Mouse (Mus musculus) heart, embryonic 10.5 days (tissue): Measurements from ENCODE around the gene Llgl1. TPM values are rescaled to one million over a fixed set of nuclear protein-coding genes. Genes with fewer than 3 reads are reported as not detected.

Source experiments
- DNase-seq: peaks from one replicate; pipeline ENCODE4 v3.0.0-alpha.2; 2017; ENCODE audit warnings: low spot score
- H3K27ac ChIP-seq: fragments of 300-500 bp; sonication (generic); 2 replicates; pipeline ENCODE4 v1.5.1; 2016; ENCODE audit warnings: mild to moderate bottlenecking
- H3K27me3 ChIP-seq: fragments of 300-500 bp; sonication (generic); 2 replicates; pipeline ENCODE4 v1.6.1; 2016; ENCODE audit warnings: mild to moderate bottlenecking; ENCODE audit not compliant: poor library complexity, insufficient read depth, severe bottlenecking
- H3K36me3 ChIP-seq: fragments of 300-500 bp; sonication (generic); 2 replicates; pipeline ENCODE4 v1.6.1; 2016; ENCODE audit warnings: mild to moderate bottlenecking, moderate library complexity
- H3K4me1 ChIP-seq: fragments of 300-500 bp; sonication (generic); 2 replicates; pipeline ENCODE4 v1.6.1; 2016; ENCODE audit warnings: mild to moderate bottlenecking
- H3K4me3 ChIP-seq: fragments of 300-500 bp; sonication (generic); 2 replicates; pipeline ENCODE4 v1.5.1; 2016; ENCODE audit warnings: mild to moderate bottlenecking, moderate library complexity
- H3K9me3 ChIP-seq: fragments of 300-500 bp; sonication (generic); 2 replicates; pipeline ENCODE4 v1.6.1; 2016; ENCODE audit warnings: mild to moderate bottlenecking, moderate library complexity
- WGBS: fragments of 180-500 bp; shearing (Covaris S2); methylation state at CpG from one replicate; pipeline ENCODE4 v1.1.7; 2016; 5-methylcytosine and 5-hydroxymethylcytosine counted together
- microRNA-seq: library from miRNA; unstranded; fragments of <30 nt; microRNA quantifications from one replicate; pipeline ENCODE4, GENCODE M21; 2017
- polyA plus RNA-seq: library from polyadenylated mRNA; unstranded; fragments of >200 nt; fragmentation: Nextera tagmentation; extraction: Ambion mirVana; gene quantifications from 2 replicates; pipeline ENCODE4 v1.2.1, GENCODE M21; 2016

Gene Llgl1
- polyA plus RNA-seq, 1 experiment from 2014 or later: 57.7 TPM

GRCm38 (mm10) chr11:60731251-60731650 lies 31.7 kb downstream of the Llgl1 start:
- DNase-seq: no peak
- H3K36me3 ChIP-seq: peaks cover 39% of the 10 kb centered on the region
- no peak overlapping the region for H3K27ac ChIP-seq
- peaks cover 30% of the 10 kb centered on the region for H3K4me1 ChIP-seq
- H3K9me3 ChIP-seq: no peaks in the 10 kb centered on the region
- no peak overlapping the region for H3K4me3 ChIP-seq
- 86% methylated on average over 14 of the region's 14 CpGs for WGBS
- no peaks in the 10 kb centered on the region for H3K27me3 ChIP-seq

GRCm38 (mm10) chr11:60734206-60734605 lies 34.7 kb downstream of the Llgl1 start:
- 80% methylated on average over 2 of the region's 2 CpGs for WGBS

GRCm38 (mm10) chr11:60735191-60735590 lies 35.7 kb downstream of the Llgl1 start:
- H3K27me3 ChIP-seq: no peaks in the 10 kb centered on the region
- H3K36me3 ChIP-seq: peaks cover 61% of the 10 kb centered on the region
- peaks cover 10% of the 10 kb centered on the region; the same call in 1 of the 2 replicates for H3K4me1 ChIP-seq
- no peaks in the 10 kb centered on the region for H3K9me3 ChIP-seq
- no peak for DNase-seq
- no peak overlapping the region for H3K4me3 ChIP-seq
- no peak overlapping the region for H3K27ac ChIP-seq
- 84% methylated on average over 5 of the region's 5 CpGs for WGBS

More at GRCm38 (mm10) chr11:60734206-60734605, 34.7 kb downstream of the Llgl1 start:
- peaks cover 15% of the 10 kb centered on the region for H3K4me1 ChIP-seq
- DNase-seq: no peak
- H3K27me3 ChIP-seq: no peaks in the 10 kb centered on the region
- no peaks in the 10 kb centered on the region for H3K9me3 ChIP-seq
- peaks cover 53% of the 10 kb centered on the region for H3K36me3 ChIP-seq
- H3K27ac ChIP-seq: no peak overlapping the region
- H3K4me3 ChIP-seq: no peak overlapping the region

GRCm38 (mm10) chr11:60736491-60736890 lies 37.0 kb downstream of the Llgl1 start:
- H3K27ac ChIP-seq: no peak overlapping the region
- no peaks in the 10 kb centered on the region for H3K27me3 ChIP-seq
- H3K4me3 ChIP-seq: no peak overlapping the region
- DNase-seq: no peak
- peaks cover 61% of the 10 kb centered on the region for H3K36me3 ChIP-seq
- H3K4me1 ChIP-seq: peaks cover 5% of the 10 kb centered on the region; the same call in 1 of the 2 replicates
- WGBS: 73% methylated on average over 3 of the region's 3 CpGs
- H3K9me3 ChIP-seq: no peaks in the 10 kb centered on the region

GRCm38 (mm10) chr11:60737450-60737849 lies 37.9 kb downstream of the Llgl1 start:
- H3K4me1 ChIP-seq: peaks cover 5% of the 10 kb centered on the region; the same call in 1 of the 2 replicates
- no peak for DNase-seq
- no peak overlapping the region for H3K27ac ChIP-seq
- no peaks in the 10 kb centered on the region for H3K27me3 ChIP-seq
- H3K4me3 ChIP-seq: no peak overlapping the region
- no peaks in the 10 kb centered on the region for H3K9me3 ChIP-seq
- H3K36me3 ChIP-seq: peaks cover 61% of the 10 kb centered on the region

- Histone ChIP-seq H3K4me1 (peaks cover 5% of the 10 kb centered on the region; the same call in 1 of the 2 replicates), H3K27me3 (no peaks in the 10 kb centered on the region), H3K9me3 (no peaks in the 10 kb centered on the region), H3K27ac (no peak overlapping the region), H3K36me3 (peaks cover 72% of the 10 kb centered on the region), H3K4me3 (no peak overlapping the region)
- DNase-seq: no peak
- WGBS: 81% methylated on average over 3 of the region's 3 CpGs
Measured at GRCm38 (mm10) chr11:60740321-60740720, 40.8 kb downstream of the Llgl1 start.

GRCm38 (mm10) chr11:60755570-60755969 lies 56.0 kb downstream of the Llgl1 start:
- DNase-seq: no peak
- H3K4me3 ChIP-seq: no peak overlapping the region
- H3K9me3 ChIP-seq: no peaks in the 10 kb centered on the region
- no peaks in the 10 kb centered on the region for H3K4me1 ChIP-seq
- H3K27me3 ChIP-seq: no peaks in the 10 kb centered on the region
- peaks cover 90% of the 10 kb centered on the region for H3K36me3 ChIP-seq
- no peak overlapping the region for H3K27ac ChIP-seq
- WGBS: 89% methylated on average over 7 of the region's 7 CpGs

GRCm38 (mm10) chr11:60761681-60762080 lies 62.2 kb downstream of the Llgl1 start:
- Histone ChIP-seq H3K4me3 (no peak overlapping the region), H3K4me1 (no peaks in the 10 kb centered on the region), H3K36me3 (peaks cover 63% of the 10 kb centered on the region), H3K27me3 (no peaks in the 10 kb centered on the region), H3K9me3 (no peaks in the 10 kb centered on the region), H3K27ac (no peak overlapping the region)
- no peak for DNase-seq
- 81% methylated on average over 3 of the region's 3 CpGs for WGBS

Small RNA genes lying within 50 kb of the gene (microRNA-seq; reads per million reads assigned to microRNA genes)
- gene Mir5100: 5.6 reads per million, percentile 17 among the genes with 10 or more reads in this experiment

Other genes with a start within 250 kb of the Llgl1 start
- 87.6 and 112 TPM in 2 replicates for gene Drg2, start 245.1 kb upstream of the Llgl1 start, polyA plus RNA-seq
- 0.25 and 0.28 TPM in 2 replicates for gene Myo15, start 230.4 kb upstream of the Llgl1 start, polyA plus RNA-seq
- gene Alkbh5, start 163.3 kb upstream of the Llgl1 start, polyA plus RNA-seq: 32.5 and 38.6 TPM in 2 replicates
- 80.4 and 103 TPM in 2 replicates for gene Flii, start 27.5 kb downstream of the Llgl1 start, polyA plus RNA-seq
- 18.1 and 21.9 TPM in 2 replicates for gene Mief2, start 28.7 kb downstream of the Llgl1 start, polyA plus RNA-seq
- gene Top3a, start 77.6 kb downstream of the Llgl1 start, polyA plus RNA-seq: 16.0 and 17.8 TPM in 2 replicates
- 6.5 and 6.7 TPM in 2 replicates for gene Smcr8, start 77.8 kb downstream of the Llgl1 start, polyA plus RNA-seq
- gene Shmt1, start 112.0 kb downstream of the Llgl1 start, polyA plus RNA-seq: 60.9 and 82.5 TPM in 2 replicates
- 36.6 and 40.9 TPM in 2 replicates for gene Dhrs7b, start 130.9 kb downstream of the Llgl1 start, polyA plus RNA-seq
- gene Tmem11, start 179.5 kb downstream of the Llgl1 start, polyA plus RNA-seq: 77.3 and 80.5 TPM in 2 replicates
- gene Natd1, start 215.0 kb downstream of the Llgl1 start, polyA plus RNA-seq: 25.5 and 28.6 TPM in 2 replicates
- 86.5 and 91.3 TPM in 2 replicates for gene Map2k3, start 232.3 kb downstream of the Llgl1 start, polyA plus RNA-seq